In the genomic region with DNA sequence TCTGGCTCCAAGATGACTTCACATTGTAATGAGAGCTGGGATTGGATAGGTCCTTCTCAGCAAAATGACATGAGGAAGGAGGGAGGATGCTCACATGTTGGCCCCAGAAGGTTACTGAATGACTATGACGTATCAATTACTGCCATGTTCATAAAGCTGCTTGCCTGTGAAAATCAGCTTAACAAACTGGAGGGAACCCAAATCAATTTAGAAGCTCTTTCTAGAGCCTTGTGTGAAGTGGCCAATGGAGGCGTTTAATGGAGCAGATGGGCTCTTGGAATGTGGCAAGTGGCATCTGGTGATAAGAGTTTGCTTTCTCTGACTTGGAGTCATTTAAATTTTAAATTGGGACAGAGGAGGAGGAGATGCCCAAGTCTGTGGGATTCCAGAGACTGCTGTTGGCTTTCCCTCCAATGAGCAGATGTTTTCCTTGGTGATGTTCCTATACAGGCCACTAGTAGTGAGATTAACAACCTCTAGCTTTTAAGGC, we compare ENCODE assay signal across 10 mouse cellular contexts.
DNase-seq lines count a peak whose midpoint lies in the region; ATAC-seq and TF ChIP-seq lines count a peak whose summit lies in the region.
"Had no signal": no experiment of that assay in that cellular context is flagged by ENCODE, and none has a peak within 500 bp of the region (broad histone marks: within the 10 kb centered on the region; RNA-seq: fewer than 3 reads in every experiment).

No protein-coding gene starts in this region.

- ATAC-seq in forebrain, embryonic 15.5 days (replicated peaks), result peak; percentile 95
- no peak for ATAC-seq in forebrain, embryonic 12.5 days (ENCODE audit: low FRiP score)
- peak; percentile 38; the same call in 1 of the 2 replicates for ATAC-seq in hindbrain, embryonic 12.5 days (ENCODE audit: low FRiP score)
- no peak for ATAC-seq in monocyte, adult 5-6 weeks (replicated peaks; ENCODE audit: insufficient number of reproducible peaks, low FRiP score, low TSS enrichment, poor library complexity, severe bottlenecking)

- H3K4me1 ChIP-seq in forebrain, embryonic 15.5 days, result 0 out of 2 replicates have a peak, but pooled peaks cover 3% of the 10 kb centered on the region
- H3K4me1 ChIP-seq in forebrain, embryonic 12.5 days, result no peaks in the 10 kb centered on the region
- no peaks in the 10 kb centered on the region for H3K4me1 ChIP-seq in hindbrain, embryonic 12.5 days
- H3K4me1 ChIP-seq in thymus, adult 2 months (replicated peaks; ENCODE audit: control insufficient read depth, insufficient read depth, low read length), result no peaks in the 10 kb centered on the region
- H3K4me1 ChIP-seq: lung, embryonic 15.5 days had no signal

- no peak overlapping the region for H3K4me2 ChIP-seq in forebrain, embryonic 15.5 days (replicated peaks)
- H3K4me2 ChIP-seq in forebrain, embryonic 12.5 days, result no peak overlapping the region
- no peak overlapping the region for H3K4me2 ChIP-seq in hindbrain, embryonic 12.5 days (replicated peaks)
- H3K4me2 ChIP-seq: lung, embryonic 15.5 days had no signal

- no peak overlapping the region for H3K4me3 ChIP-seq in forebrain, embryonic 15.5 days
- H3K4me3 ChIP-seq in forebrain, embryonic 12.5 days (replicated peaks), result no peak overlapping the region
- no peak overlapping the region for H3K4me3 ChIP-seq in hindbrain, embryonic 12.5 days
- no peak overlapping the region for H3K4me3 ChIP-seq in left cerebral cortex, adult 2 months
- H3K4me3 ChIP-seq in thymus, adult 2 months (ENCODE audit: control insufficient read depth, insufficient read depth, low read length), result no peak overlapping the region
- H3K4me3 ChIP-seq: lung, embryonic 15.5 days had no signal

- peak overlapping the region; percentile 28; the same call in 1 of the 2 replicates for H3K27ac ChIP-seq in forebrain, embryonic 15.5 days (replicated peaks)
- H3K27ac ChIP-seq in forebrain, embryonic 12.5 days, result no peak overlapping the region
- no peak overlapping the region for H3K27ac ChIP-seq in hindbrain, embryonic 12.5 days
- H3K27ac ChIP-seq in left cerebral cortex, adult 2 months, result no peak overlapping the region
- no peak overlapping the region for H3K27ac ChIP-seq in thymus, adult 2 months (ENCODE audit: control insufficient read depth, insufficient read depth, low read length)
- H3K27ac ChIP-seq: lung, embryonic 15.5 days had no signal

- no peak overlapping the region for H3K9ac ChIP-seq in forebrain, embryonic 15.5 days (replicated peaks)
- no peak overlapping the region for H3K9ac ChIP-seq in forebrain, embryonic 12.5 days
- no peak overlapping the region for H3K9ac ChIP-seq in hindbrain, embryonic 12.5 days
- H3K9ac ChIP-seq: lung, embryonic 15.5 days had no signal

- no peaks in the 10 kb centered on the region for H3K9me3 ChIP-seq in forebrain, embryonic 15.5 days
- no peaks in the 10 kb centered on the region for H3K9me3 ChIP-seq in forebrain, embryonic 12.5 days
- H3K9me3 ChIP-seq in hindbrain, embryonic 12.5 days (replicated peaks), result no peaks in the 10 kb centered on the region
- H3K9me3 ChIP-seq: lung, embryonic 15.5 days had no signal

- peak; percentile 9 to 18 for DNase-seq in left cerebral cortex, adult 2 months (ENCODE audit: extremely low spot score in 1 of 2, low spot score in 2 of 2)
- DNase-seq in right cerebral cortex, postnatal 25 days, result peak; percentile 31
- no peak for DNase-seq in thymus, adult 2 months
- DNase-seq in kidney, adult 9 months, result no peak
- DNase-seq: cerebellum, adult 11-12 months had no signal

- no peaks in the 10 kb centered on the region for H3K36me3 ChIP-seq in forebrain, embryonic 15.5 days
- no peaks in the 10 kb centered on the region for H3K36me3 ChIP-seq in forebrain, embryonic 12.5 days (replicated peaks)
- H3K36me3 ChIP-seq in hindbrain, embryonic 12.5 days, result no peaks in the 10 kb centered on the region
- H3K36me3 ChIP-seq in thymus, adult 2 months (ENCODE audit: control insufficient read depth, insufficient read depth, low read length), result no peaks in the 10 kb centered on the region
- H3K36me3 ChIP-seq: lung, embryonic 15.5 days had no signal

- no peak for TF ChIP-seq POLR2A in thymus, adult 2 months (IDR thresholded peaks at IDR 0.05; ENCODE audit: control insufficient read depth, extremely low read depth, insufficient read depth, low read length, poor library complexity)

- H3K27me3 ChIP-seq in forebrain, embryonic 15.5 days, result no peaks in the 10 kb centered on the region
- no peaks in the 10 kb centered on the region for H3K27me3 ChIP-seq in forebrain, embryonic 12.5 days
- no peaks in the 10 kb centered on the region for H3K27me3 ChIP-seq in hindbrain, embryonic 12.5 days
- H3K27me3 ChIP-seq in thymus, adult 2 months (ENCODE audit: control insufficient read depth, insufficient read depth, low read length), result no peaks in the 10 kb centered on the region
- H3K27me3 ChIP-seq: lung, embryonic 15.5 days had no signal

- WGBS in forebrain, embryonic 15.5 days, result 40% methylated on average over 2 of the region's 2 CpGs
- 54% methylated on average over 2 of the region's 2 CpGs for WGBS in forebrain, embryonic 12.5 days
- WGBS in hindbrain, embryonic 12.5 days, result 63% methylated on average over 2 of the region's 2 CpGs
- 85% methylated on average over 2 of the region's 2 CpGs for WGBS in thymus, adult 2 months

- peak; percentile 26 for TF ChIP-seq CTCF in left cerebral cortex, adult 2 months (IDR thresholded peaks at IDR 0.05)
- TF ChIP-seq CTCF in thymus, adult 2 months (IDR thresholded peaks at IDR 0.05; ENCODE audit: borderline replicate concordance, control insufficient read depth, extremely low read depth, insufficient read depth, low read length, poor library complexity), result no peak

- intact Hi-C loops in left cerebral cortex, adult 2 months (cut with DNase I), result loop anchor here (5.0 to 10.0 kb wide), 4 partner anchors 68 to 280 kb away; no protein-coding TSS in a partner anchor

Comparison
In these comparisons a context has a peak if more than half of its experiments do, and no peak if none do; other contexts are left out.
1. ATAC-seq: peak in forebrain, embryonic 15.5 days (single experiment) and hindbrain, embryonic 12.5 days (single experiment); none in forebrain, embryonic 12.5 days (single experiment) and monocyte, adult 5-6 weeks (single experiment).
2. DNase-seq: peak in left cerebral cortex, adult 2 months (2 of 2) and right cerebral cortex, postnatal 25 days (single experiment); none in thymus, adult 2 months (single experiment) and kidney, adult 9 months (single experiment).